Mouse (Mus musculus): ENCODE measurements at regions not wholly inside any gene's neighbourhood (a gene's known extent, or its start where the extent isn't known, plus 50 kb on each side); places are given as distances from the start of the nearest gene placed in this dataset.
"Not testable (repeated sequence)": the region's sequence is repeated elsewhere in the genome, so short reads cannot be mapped to it uniquely, and the experiment has no call there.

DNA sequence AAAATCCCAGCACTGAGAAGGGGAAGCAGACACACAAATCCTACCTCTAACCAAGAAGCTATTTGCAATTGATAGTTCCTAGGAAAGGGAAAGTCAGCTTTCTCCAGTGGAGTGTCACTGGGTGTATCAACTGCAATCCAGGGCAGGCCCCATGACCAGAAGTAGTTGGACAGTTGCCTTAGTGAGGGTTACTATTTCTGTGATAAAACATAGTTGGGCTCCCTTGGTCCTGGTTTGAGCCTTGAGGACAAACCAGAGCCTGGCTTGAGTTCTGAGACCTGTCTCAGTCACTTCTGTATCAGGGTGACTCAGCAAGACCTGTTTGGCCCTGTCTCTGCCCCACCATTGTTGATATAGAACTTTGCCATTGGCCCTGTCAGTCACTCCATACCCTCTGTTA lies 384.3 kb downstream of the Fut8 start:
- no peak overlapping the region for H3K9ac ChIP-seq (replicated peaks; ENCODE audit: low read depth, low read length)
- DNase-seq (ENCODE audit: low spot score) (no peak), ATAC-seq (ENCODE audit: insufficient read depth, low read depth) (no peak)
- no peak overlapping the region for H3K4me3 ChIP-seq (ENCODE audit: low read depth, low read length)
- no peak overlapping the region for H3K4me2 ChIP-seq (ENCODE audit: low read depth, low read length)
- no peaks in the 10 kb centered on the region for H3K4me1 ChIP-seq (ENCODE audit: control insufficient read depth, insufficient read depth)
- H3K27ac ChIP-seq (ENCODE audit: low read depth): no peak overlapping the region
- no peaks in the 10 kb centered on the region for H3K27me3 ChIP-seq (ENCODE audit: control insufficient read depth, insufficient read depth, low read length)
- TF ChIP-seq EP300 (IDR thresholded peaks at IDR 0.05; ENCODE audit: low read depth): no peak
- no peak for TF ChIP-seq CTCF (IDR thresholded peaks at IDR 0.05; ENCODE audit: low read depth)
- H3K36me3 ChIP-seq (replicated peaks; ENCODE audit: control insufficient read depth, insufficient read depth, low read length): no peaks in the 10 kb centered on the region
- no peaks in the 10 kb centered on the region for H3K9me3 ChIP-seq (replicated peaks; ENCODE audit: control insufficient read depth, low read length)

DNA sequence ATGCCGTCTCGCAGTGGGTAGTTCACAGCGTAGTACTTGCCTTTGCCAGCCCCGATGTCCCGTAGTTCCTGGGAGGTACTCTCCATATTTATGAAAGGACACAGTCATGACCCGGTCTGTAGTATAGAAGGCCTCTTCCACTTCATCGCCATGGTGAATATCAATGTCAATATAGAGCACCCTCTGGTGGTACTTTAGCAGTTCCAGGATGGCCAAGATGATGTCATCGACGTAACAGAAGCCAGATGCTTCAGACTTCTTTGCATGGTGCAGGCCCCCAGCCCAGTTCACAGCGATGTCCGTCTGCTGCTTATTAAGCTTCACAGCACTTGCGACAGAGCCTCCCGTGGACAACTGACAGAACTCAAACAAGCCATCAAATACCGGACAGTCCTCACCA lies 386.4 kb downstream of the Fut8 start:
- not testable (repeated sequence) for H3K27me3 ChIP-seq (ENCODE audit: control insufficient read depth, insufficient read depth, low read length); H3K4me1 ChIP-seq (ENCODE audit: control insufficient read depth, insufficient read depth); H3K4me3 ChIP-seq (ENCODE audit: low read depth, low read length); H3K36me3 ChIP-seq (replicated peaks; ENCODE audit: control insufficient read depth, insufficient read depth, low read length); H3K9ac ChIP-seq (replicated peaks; ENCODE audit: low read depth, low read length); H3K27ac ChIP-seq (ENCODE audit: low read depth); H3K4me2 ChIP-seq (ENCODE audit: low read depth, low read length); H3K9me3 ChIP-seq (replicated peaks; ENCODE audit: control insufficient read depth, low read length)
- peak; percentile 23 for TF ChIP-seq CTCF (IDR thresholded peaks at IDR 0.05; ENCODE audit: low read depth)
- ATAC-seq (ENCODE audit: insufficient read depth, low read depth) (peak; percentile 58; the same call in 1 of the 2 replicates), DNase-seq (ENCODE audit: low spot score) (peak; percentile 23)
- WGBS: 80% methylated on average over 14 of the region's 14 CpGs

DNA sequence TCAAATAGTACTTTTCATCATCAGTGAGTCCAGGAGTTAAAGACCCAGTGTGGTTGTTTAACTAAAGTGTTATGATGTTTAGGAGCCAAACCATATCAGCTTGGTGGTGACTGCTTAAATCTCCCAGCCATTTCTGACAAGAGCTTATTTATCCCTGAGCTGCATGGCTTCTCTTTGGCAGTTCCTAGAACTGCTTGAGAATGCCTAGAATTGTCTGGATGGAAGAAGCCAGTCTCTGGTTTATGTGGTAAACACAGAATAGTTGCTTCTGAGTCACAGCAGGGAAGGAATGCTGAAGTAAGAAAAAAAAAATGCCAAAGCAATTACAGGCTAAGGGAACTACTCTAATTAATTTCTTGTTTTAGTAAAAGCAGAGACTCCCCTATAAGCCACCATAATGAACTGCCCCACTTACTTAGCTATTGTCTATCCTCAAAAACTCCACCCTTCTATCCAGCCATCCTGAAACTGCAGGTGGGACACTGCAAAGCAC lies 390.5 kb downstream of the Fut8 start:
- no peak for TF ChIP-seq CTCF (IDR thresholded peaks at IDR 0.05; ENCODE audit: low read depth)
- TF ChIP-seq EP300 (IDR thresholded peaks at IDR 0.05; ENCODE audit: low read depth): no peak
- Histone ChIP-seq H3K4me2 (ENCODE audit: low read depth, low read length) (no peak overlapping the region), H3K9ac (replicated peaks; ENCODE audit: low read depth, low read length) (no peak overlapping the region), H3K4me3 (ENCODE audit: low read depth, low read length) (no peak overlapping the region), H3K4me1 (ENCODE audit: control insufficient read depth, insufficient read depth) (no peaks in the 10 kb centered on the region), H3K36me3 (replicated peaks; ENCODE audit: control insufficient read depth, insufficient read depth, low read length) (no peaks in the 10 kb centered on the region), H3K27ac (ENCODE audit: low read depth) (no peak overlapping the region), H3K9me3 (replicated peaks; ENCODE audit: control insufficient read depth, low read length) (no peaks in the 10 kb centered on the region), H3K27me3 (ENCODE audit: control insufficient read depth, insufficient read depth, low read length) (no peaks in the 10 kb centered on the region)
- no peak for DNase-seq (ENCODE audit: low spot score)
- no peak for ATAC-seq (ENCODE audit: insufficient read depth, low read depth)

DNA sequence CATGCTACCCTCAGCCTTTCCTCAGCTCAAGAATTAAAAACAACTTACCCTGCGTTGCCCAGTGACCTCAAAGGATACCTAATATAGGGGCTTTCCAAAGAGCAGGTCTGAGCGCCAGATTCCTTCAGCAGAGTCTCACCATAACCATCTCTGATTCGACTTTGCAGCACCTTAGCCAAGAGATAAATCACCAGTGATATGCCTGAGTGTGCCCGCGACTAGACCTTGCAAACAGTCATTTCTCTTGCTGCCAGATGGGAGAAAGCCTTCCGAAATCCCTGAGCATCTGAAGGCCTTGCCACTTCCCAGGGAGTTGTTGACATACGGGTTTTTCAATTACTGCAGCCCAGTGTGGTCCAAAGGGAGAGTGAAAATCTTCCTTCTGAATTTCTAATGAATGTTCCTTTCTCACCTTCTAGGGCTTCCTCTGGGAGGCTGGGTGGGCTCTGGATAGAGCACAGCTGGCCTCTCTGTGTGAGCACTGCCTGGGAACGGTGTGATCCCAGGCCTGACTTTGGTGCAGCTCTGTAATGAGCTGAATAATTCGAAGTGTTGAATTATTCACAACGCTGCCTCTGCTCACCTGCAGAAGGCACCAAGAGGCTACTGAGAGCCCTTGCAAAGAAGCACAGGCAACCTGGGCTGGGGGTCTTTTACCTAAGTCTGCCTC lies 396.2 kb downstream of the Fut8 start:
- TF ChIP-seq CTCF (IDR thresholded peaks at IDR 0.05; ENCODE audit: low read depth): no peak
- TF ChIP-seq EP300 (IDR thresholded peaks at IDR 0.05; ENCODE audit: low read depth): no peak

DNA sequence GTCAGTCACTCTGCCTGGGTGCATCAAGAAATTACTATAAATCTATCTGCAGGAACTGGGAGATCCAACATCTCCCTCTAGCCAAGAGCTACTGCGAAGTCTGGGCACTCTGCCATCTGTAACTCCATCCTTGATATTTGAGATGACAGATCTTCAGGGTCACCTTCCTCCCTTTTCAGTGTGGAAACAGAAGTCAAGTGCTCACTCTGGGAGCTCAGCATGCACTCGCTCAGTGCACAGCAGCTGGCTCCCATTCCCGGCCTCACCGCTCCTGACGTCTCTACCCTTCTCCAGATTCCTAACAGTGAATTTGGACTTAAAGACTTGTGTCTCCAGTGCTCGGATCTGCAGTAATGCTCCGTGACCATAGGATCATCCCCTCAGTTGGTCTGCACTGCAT lies 400.3 kb downstream of the Fut8 start:
- 0 out of 2 replicates have a peak overlapping the region, but pooled peaks have one; percentile 7 for H3K27ac ChIP-seq (ENCODE audit: low read depth)
- no peak overlapping the region for H3K4me2 ChIP-seq (ENCODE audit: low read depth, low read length)
- H3K27me3 ChIP-seq (ENCODE audit: control insufficient read depth, insufficient read depth, low read length): no peaks in the 10 kb centered on the region
- no peaks in the 10 kb centered on the region for H3K36me3 ChIP-seq (replicated peaks; ENCODE audit: control insufficient read depth, insufficient read depth, low read length)
- 38% methylated on average over 7 of the region's 7 CpGs for WGBS
- ATAC-seq (ENCODE audit: insufficient read depth, low read depth) (no peak), DNase-seq (ENCODE audit: low spot score) (peak; percentile 43)
- TF ChIP-seq CTCF (IDR thresholded peaks at IDR 0.05; ENCODE audit: low read depth): no peak
- no peak for TF ChIP-seq EP300 (IDR thresholded peaks at IDR 0.05; ENCODE audit: low read depth)
- H3K4me1 ChIP-seq (ENCODE audit: control insufficient read depth, insufficient read depth): peaks cover 5% of the 10 kb centered on the region; the same call in 1 of the 2 replicates
- no peak overlapping the region for H3K4me3 ChIP-seq (ENCODE audit: low read depth, low read length)
- H3K9ac ChIP-seq (replicated peaks; ENCODE audit: low read depth, low read length): no peak overlapping the region
- H3K9me3 ChIP-seq (replicated peaks; ENCODE audit: control insufficient read depth, low read length): no peaks in the 10 kb centered on the region

More for the DNA sequence above, 396.2 kb downstream of the Fut8 start:
- Histone ChIP-seq H3K9ac (replicated peaks; ENCODE audit: low read depth, low read length) (no peak overlapping the region), H3K27ac (ENCODE audit: low read depth) (no peak overlapping the region), H3K9me3 (replicated peaks; ENCODE audit: control insufficient read depth, low read length) (no peaks in the 10 kb centered on the region), H3K27me3 (ENCODE audit: control insufficient read depth, insufficient read depth, low read length) (no peaks in the 10 kb centered on the region), H3K4me3 (ENCODE audit: low read depth, low read length) (no peak overlapping the region), H3K4me1 (ENCODE audit: control insufficient read depth, insufficient read depth) (peaks cover 5% of the 10 kb centered on the region; the same call in 1 of the 2 replicates), H3K4me2 (ENCODE audit: low read depth, low read length) (no peak overlapping the region), H3K36me3 (replicated peaks; ENCODE audit: control insufficient read depth, insufficient read depth, low read length) (no peaks in the 10 kb centered on the region)
- DNase-seq (ENCODE audit: low spot score) (no peak), ATAC-seq (ENCODE audit: insufficient read depth, low read depth) (no peak)
- WGBS: 39% methylated on average over 10 of the region's 10 CpGs

DNA sequence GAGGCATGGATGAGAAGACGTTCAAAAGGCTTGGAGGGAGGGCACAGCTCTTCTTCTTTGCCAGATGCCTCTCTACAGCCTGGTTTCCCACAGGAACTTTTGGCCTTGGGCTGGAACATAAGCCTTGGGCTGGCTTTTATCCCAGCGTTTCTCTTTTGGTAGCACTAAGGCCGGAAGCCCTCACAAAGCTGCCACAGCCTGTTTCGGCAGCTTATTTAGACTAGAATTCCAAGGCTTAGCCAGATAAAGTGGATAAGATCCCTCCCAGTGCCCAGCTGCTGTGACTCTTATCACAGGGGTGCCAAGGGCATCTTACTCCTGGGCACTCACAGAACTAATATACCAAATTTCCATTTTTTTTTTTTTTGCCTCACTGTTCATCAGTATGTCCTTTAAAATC lies 404.4 kb downstream of the Fut8 start:
- DNase-seq (ENCODE audit: low spot score) (no peak), ATAC-seq (ENCODE audit: insufficient read depth, low read depth) (no peak)
- Histone ChIP-seq H3K27ac (ENCODE audit: low read depth) (no peak overlapping the region), H3K9ac (replicated peaks; ENCODE audit: low read depth, low read length) (no peak overlapping the region), H3K4me1 (ENCODE audit: control insufficient read depth, insufficient read depth) (peaks cover 5% of the 10 kb centered on the region; the same call in 1 of the 2 replicates), H3K4me2 (ENCODE audit: low read depth, low read length) (no peak overlapping the region), H3K4me3 (ENCODE audit: low read depth, low read length) (no peak overlapping the region), H3K27me3 (ENCODE audit: control insufficient read depth, insufficient read depth, low read length) (no peaks in the 10 kb centered on the region), H3K9me3 (replicated peaks; ENCODE audit: control insufficient read depth, low read length) (no peaks in the 10 kb centered on the region), H3K36me3 (replicated peaks; ENCODE audit: control insufficient read depth, insufficient read depth, low read length) (no peaks in the 10 kb centered on the region)
- 41% methylated on average over 4 of the region's 4 CpGs for WGBS
- TF ChIP-seq CTCF (IDR thresholded peaks at IDR 0.05; ENCODE audit: low read depth): no peak
- TF ChIP-seq EP300 (IDR thresholded peaks at IDR 0.05; ENCODE audit: low read depth): no peak

All from heart, postnatal 0 days (tissue).